10 mouse cellular contexts compared by ENCODE assay signal in genomic region chr5:104239674-104240378, GRCm38 (mm10). TPM values are rescaled to one million over a fixed set of nuclear protein-coding genes. Genes with fewer than 3 reads are reported as not detected.
DNase-seq lines count a peak whose midpoint lies in the region; ATAC-seq and TF ChIP-seq lines count a peak whose summit lies in the region.
"Had no signal": no experiment of that assay in that cellular context is flagged by ENCODE, and none has a peak within 500 bp of the region (broad histone marks: within the 10 kb centered on the region; RNA-seq: fewer than 3 reads in every experiment).

No protein-coding gene starts in this region.

- H3K4me2 ChIP-seq in liver, postnatal 0 days (ENCODE audit: low read depth, low read length), result no peak overlapping the region
- H3K4me2 ChIP-seq: midbrain, embryonic 12.5 days had no signal

- no peak overlapping the region for H3K27ac ChIP-seq in liver, postnatal 0 days (ENCODE audit: low read depth)
- H3K27ac ChIP-seq: midbrain, embryonic 12.5 days had no signal

- no peak overlapping the region for H3K9ac ChIP-seq in liver, postnatal 0 days (replicated peaks)
- H3K9ac ChIP-seq: midbrain, embryonic 12.5 days had no signal

- DNase-seq in cerebellum, postnatal 10 days, result peak; percentile 31 to 39
- DNase-seq in cerebellum, postnatal 36 days, result no peak
- peak; percentile 24 for DNase-seq in urinary bladder, postnatal 14 days (ENCODE audit: low spot score)
- DNase-seq in urinary bladder, postnatal 10 days (ENCODE audit: low spot score), result no peak
- peak; percentile 5 to 58 for DNase-seq in layer of hippocampus, postnatal 14 days (ENCODE audit: low spot score in 2 of 2)
- DNase-seq in embryo, embryonic 10.5 days (ENCODE audit: low spot score), result no peak
- DNase-seq in spleen, adult 18-20 months, result no peak
- DNase-seq in liver, postnatal 0 days, result no peak

- no peak for ATAC-seq in liver, postnatal 0 days

- no peaks in the 10 kb centered on the region for H3K4me1 ChIP-seq in liver, postnatal 0 days (ENCODE audit: insufficient read depth)
- H3K4me1 ChIP-seq: midbrain, embryonic 12.5 days had no signal

- no peaks in the 10 kb centered on the region for H3K27me3 ChIP-seq in liver, postnatal 0 days (ENCODE audit: insufficient read depth, low read length)
- H3K27me3 ChIP-seq: midbrain, embryonic 12.5 days had no signal

- TF ChIP-seq EP300 in liver, postnatal 0 days (IDR thresholded peaks at IDR 0.05; ENCODE audit: low read depth), result no peak

- WGBS in liver, postnatal 0 days (ENCODE audit: insufficient replicate concordance), result 74% methylated on average over 9 of the region's 9 CpGs

- no peak for TF ChIP-seq CTCF in liver, postnatal 0 days (IDR thresholded peaks at IDR 0.05; ENCODE audit: low read depth)

- no peaks in the 10 kb centered on the region for H3K36me3 ChIP-seq in liver, postnatal 0 days (replicated peaks; ENCODE audit: insufficient read depth, low read length)
- H3K36me3 ChIP-seq: midbrain, embryonic 12.5 days had no signal

- H3K9me3 ChIP-seq in liver, postnatal 0 days (ENCODE audit: low read length), result no peaks in the 10 kb centered on the region
- H3K9me3 ChIP-seq: midbrain, embryonic 12.5 days had no signal

- H3K4me3 ChIP-seq in liver, postnatal 0 days (ENCODE audit: low read depth, low read length), result no peak overlapping the region
- H3K4me3 ChIP-seq: midbrain, embryonic 12.5 days had no signal

RNA-seq across cellular contexts. Expression of gene Dmp1, which starts 37.4 kb away (rescaled TPM):
- 1 to 10 TPM; 1.1 to 1.3 TPM for total RNA-seq in layer of hippocampus, postnatal 14 days (2021)
- polyA plus RNA-seq in liver, postnatal 0 days (2015; fragmentation: Nextera tagmentation; extraction: Ambion mirVana), result not detected in 2 replicates

RNA-seq across cellular contexts. Expression of gene Ibsp, which starts 59.1 kb away (rescaled TPM):
- under 1 TPM; 0.31 to 0.41 TPM for total RNA-seq in layer of hippocampus, postnatal 14 days (2021)
- polyA plus RNA-seq in liver, postnatal 0 days (2015; fragmentation: Nextera tagmentation; extraction: Ambion mirVana), result not detected in 2 replicates
- polyA plus RNA-seq: forebrain, embryonic 11.5 days; midbrain, embryonic 12.5 days had no signal

Comparison
In these comparisons a context has a peak if more than half of its experiments do, and no peak if none do; other contexts are left out.
1. DNase-seq: peak in cerebellum, postnatal 10 days (2 of 2), urinary bladder, postnatal 14 days (single experiment) and layer of hippocampus, postnatal 14 days (2 of 2); none in cerebellum, postnatal 36 days (0 of 2), urinary bladder, postnatal 10 days (single experiment), embryo, embryonic 10.5 days (single experiment), spleen, adult 18-20 months (0 of 2) and liver, postnatal 0 days (single experiment).